Mouse (Mus musculus): ENCODE results near the gene Lbx2. TPM values are rescaled to one million over a fixed set of nuclear protein-coding genes. Genes with fewer than 3 reads are reported as not detected.
A peak's percentile ranks its signal among the peaks of the same experiment; 100 is the strongest.

Lbx2 gene
- polyA plus RNA-seq, 1 experiment from 2014 or later: not detected

GRCm38 (mm10) chr6:83083497-83083896, 2.7 kb upstream of the Lbx2 start:
- no peaks in the 10 kb centered on the region for H3K9me3 ChIP-seq (ENCODE audit: control insufficient read depth, low read length)
- no peak overlapping the region for H3K4me2 ChIP-seq (replicated peaks)
- H3K27ac ChIP-seq: no peak overlapping the region
- peaks cover 20% of the 10 kb centered on the region; the same call in 1 of the 2 replicates for H3K36me3 ChIP-seq (replicated peaks; ENCODE audit: control insufficient read depth, insufficient read depth)
- no peak overlapping the region for H3K9ac ChIP-seq
- peaks cover 66% of the 10 kb centered on the region for H3K27me3 ChIP-seq (ENCODE audit: control insufficient read depth, insufficient read depth, low read length)
- DNase-seq (ENCODE audit: low spot score) (no peak), ATAC-seq (ENCODE audit: low FRiP score) (no peak)
- WGBS: 14% methylated on average over 5 of the region's 5 CpGs
- H3K4me3 ChIP-seq (replicated peaks; ENCODE audit: low read length): no peak overlapping the region
- H3K4me1 ChIP-seq (replicated peaks; ENCODE audit: control insufficient read depth, insufficient read depth, low read length): peaks cover 10% of the 10 kb centered on the region

GRCm38 (mm10) chr6:83084477-83084876, 1.7 kb upstream of the Lbx2 start:
- Histone ChIP-seq H3K4me3 (replicated peaks; ENCODE audit: low read length) (no peak overlapping the region), H3K9ac (no peak overlapping the region), H3K9me3 (ENCODE audit: control insufficient read depth, low read length) (no peaks in the 10 kb centered on the region), H3K4me2 (replicated peaks) (no peak overlapping the region), H3K27me3 (ENCODE audit: control insufficient read depth, insufficient read depth, low read length) (peaks cover 74% of the 10 kb centered on the region), H3K27ac (no peak overlapping the region), H3K36me3 (replicated peaks; ENCODE audit: control insufficient read depth, insufficient read depth) (peaks cover 20% of the 10 kb centered on the region; the same call in 1 of the 2 replicates), H3K4me1 (replicated peaks; ENCODE audit: control insufficient read depth, insufficient read depth, low read length) (peaks cover 2% of the 10 kb centered on the region; the same call in 1 of the 2 replicates)
- 4% methylated on average over 6 of the region's 6 CpGs for WGBS
- DNase-seq (ENCODE audit: low spot score) (no peak), ATAC-seq (ENCODE audit: low FRiP score) (no peak)

- Histone ChIP-seq H3K9me3 (ENCODE audit: control insufficient read depth, low read length) (no peaks in the 10 kb centered on the region), H3K4me2 (replicated peaks) (peak overlapping the region; percentile 31), H3K27me3 (ENCODE audit: control insufficient read depth, insufficient read depth, low read length) (peaks cover 84% of the 10 kb centered on the region), H3K36me3 (replicated peaks; ENCODE audit: control insufficient read depth, insufficient read depth) (peaks cover 2% of the 10 kb centered on the region; the same call in 1 of the 2 replicates), H3K4me1 (replicated peaks; ENCODE audit: control insufficient read depth, insufficient read depth, low read length) (no peaks in the 10 kb centered on the region), H3K4me3 (replicated peaks; ENCODE audit: low read length) (no peak overlapping the region), H3K9ac (no peak overlapping the region), H3K27ac (no peak overlapping the region)
- WGBS: under 1% methylated on average over 47 of the region's 47 CpGs
- DNase-seq (ENCODE audit: low spot score) (no peak), ATAC-seq (ENCODE audit: low FRiP score) (no peak)
Measured at GRCm38 (mm10) chr6:83087205-83087925, 1.2 kb downstream of the Lbx2 start.

- H3K36me3 ChIP-seq (replicated peaks; ENCODE audit: control insufficient read depth, insufficient read depth): no peaks in the 10 kb centered on the region
- no peaks in the 10 kb centered on the region for H3K4me1 ChIP-seq (replicated peaks; ENCODE audit: control insufficient read depth, insufficient read depth, low read length)
- H3K9ac ChIP-seq: no peak overlapping the region
- ATAC-seq (ENCODE audit: low FRiP score) (no peak), DNase-seq (ENCODE audit: low spot score) (no peak)
- H3K4me3 ChIP-seq (replicated peaks; ENCODE audit: low read length): no peak overlapping the region
- H3K4me2 ChIP-seq (replicated peaks): no peak overlapping the region
- H3K27ac ChIP-seq: no peak overlapping the region
- H3K9me3 ChIP-seq (ENCODE audit: control insufficient read depth, low read length): no peaks in the 10 kb centered on the region
- 4% methylated on average over 9 of the region's 9 CpGs for WGBS
- H3K27me3 ChIP-seq (ENCODE audit: control insufficient read depth, insufficient read depth, low read length): peaks cover 84% of the 10 kb centered on the region
Measured at GRCm38 (mm10) chr6:83087926-83088260, 1.7 kb downstream of the Lbx2 start.

GRCm38 (mm10) chr6:83092416-83093127, 6.4 kb downstream of the Lbx2 start:
- Histone ChIP-seq H3K9ac (no peak overlapping the region), H3K9me3 (ENCODE audit: control insufficient read depth, low read length) (no peaks in the 10 kb centered on the region), H3K4me2 (replicated peaks) (no peak overlapping the region), H3K36me3 (replicated peaks; ENCODE audit: control insufficient read depth, insufficient read depth) (no peaks in the 10 kb centered on the region), H3K4me3 (replicated peaks; ENCODE audit: low read length) (no peak overlapping the region), H3K27me3 (ENCODE audit: control insufficient read depth, insufficient read depth, low read length) (peaks cover 40% of the 10 kb centered on the region), H3K4me1 (replicated peaks; ENCODE audit: control insufficient read depth, insufficient read depth, low read length) (no peaks in the 10 kb centered on the region), H3K27ac (no peak overlapping the region)
- ATAC-seq (ENCODE audit: low FRiP score) (no peak), DNase-seq (ENCODE audit: low spot score) (no peak)
- WGBS: 36% methylated on average over 6 of the region's 6 CpGs

GRCm38 (mm10) chr6:83095968-83096367, 9.8 kb downstream of the Lbx2 start:
- H3K36me3 ChIP-seq (replicated peaks; ENCODE audit: control insufficient read depth, insufficient read depth): no peaks in the 10 kb centered on the region
- no peak overlapping the region for H3K4me2 ChIP-seq (replicated peaks)
- no peaks in the 10 kb centered on the region for H3K9me3 ChIP-seq (ENCODE audit: control insufficient read depth, low read length)
- no peak for DNase-seq (ENCODE audit: low spot score)
- H3K9ac ChIP-seq: no peak overlapping the region
- 49% methylated on average over 6 of the region's 6 CpGs for WGBS
- ATAC-seq (ENCODE audit: low FRiP score): no peak
- H3K27me3 ChIP-seq (ENCODE audit: control insufficient read depth, insufficient read depth, low read length): peaks cover 8% of the 10 kb centered on the region; the same call in 1 of the 2 replicates
- no peaks in the 10 kb centered on the region for H3K4me1 ChIP-seq (replicated peaks; ENCODE audit: control insufficient read depth, insufficient read depth, low read length)
- no peak overlapping the region for H3K27ac ChIP-seq
- no peak overlapping the region for H3K4me3 ChIP-seq (replicated peaks; ENCODE audit: low read length)

GRCm38 (mm10) chr6:83098411-83098810, 12.2 kb downstream of the Lbx2 start:
- ATAC-seq (ENCODE audit: low FRiP score) (no peak), DNase-seq (ENCODE audit: low spot score) (no peak)
- Histone ChIP-seq H3K4me2 (replicated peaks) (no peak overlapping the region), H3K36me3 (replicated peaks; ENCODE audit: control insufficient read depth, insufficient read depth) (no peaks in the 10 kb centered on the region), H3K4me3 (replicated peaks; ENCODE audit: low read length) (no peak overlapping the region), H3K27me3 (ENCODE audit: control insufficient read depth, insufficient read depth, low read length) (no peaks in the 10 kb centered on the region), H3K4me1 (replicated peaks; ENCODE audit: control insufficient read depth, insufficient read depth, low read length) (peaks cover 11% of the 10 kb centered on the region), H3K9me3 (ENCODE audit: control insufficient read depth, low read length) (no peaks in the 10 kb centered on the region), H3K27ac (no peak overlapping the region), H3K9ac (no peak overlapping the region)
- WGBS: 59% methylated on average over 2 of the region's 2 CpGs

GRCm38 (mm10) chr6:83101316-83101687, 15.1 kb downstream of the Lbx2 start, which contains the start of the genes Ccdc142 and Gm42688:
Ccdc142 (plus strand) TSS chr6:83101601.
Gm42688 (plus strand) TSS chr6:83101617.
- under 1% methylated on average over 25 of the region's 25 CpGs for WGBS
- Histone ChIP-seq H3K9me3 (ENCODE audit: control insufficient read depth, low read length) (no peaks in the 10 kb centered on the region), H3K36me3 (replicated peaks; ENCODE audit: control insufficient read depth, insufficient read depth) (peaks cover 3% of the 10 kb centered on the region; the same call in 1 of the 2 replicates), H3K4me2 (replicated peaks) (peak within 1 kb of the TSS; percentile 95), H3K4me3 (replicated peaks; ENCODE audit: low read length) (peak within 1 kb of the TSS; percentile 53), H3K4me1 (replicated peaks; ENCODE audit: control insufficient read depth, insufficient read depth, low read length) (peaks cover 12% of the 10 kb centered on the region), H3K9ac (peak within 1 kb of the TSS; percentile 75), H3K27me3 (ENCODE audit: control insufficient read depth, insufficient read depth, low read length) (no peaks in the 10 kb centered on the region), H3K27ac (peak within 1 kb of the TSS; percentile 63)
- ATAC-seq (ENCODE audit: low FRiP score) (peak; percentile 88), DNase-seq (ENCODE audit: low spot score) (peak; percentile 85)

GRCm38 (mm10) chr6:83101688-83102556, 15.8 kb downstream of the Lbx2 start:
- Histone ChIP-seq H3K27ac (peak overlapping the region; percentile 63), H3K4me2 (replicated peaks) (peak overlapping the region; percentile 95), H3K9me3 (ENCODE audit: control insufficient read depth, low read length) (no peaks in the 10 kb centered on the region), H3K4me1 (replicated peaks; ENCODE audit: control insufficient read depth, insufficient read depth, low read length) (peaks cover 12% of the 10 kb centered on the region), H3K4me3 (replicated peaks; ENCODE audit: low read length) (peak overlapping the region; percentile 53), H3K27me3 (ENCODE audit: control insufficient read depth, insufficient read depth, low read length) (no peaks in the 10 kb centered on the region), H3K36me3 (replicated peaks; ENCODE audit: control insufficient read depth, insufficient read depth) (peaks cover 7% of the 10 kb centered on the region), H3K9ac (peak overlapping the region; percentile 75)
- WGBS: under 1% methylated on average over 73 of the region's 74 CpGs
- ATAC-seq (ENCODE audit: low FRiP score) (peak; percentile 79), DNase-seq (ENCODE audit: low spot score) (peak; percentile 58)
